Mouse (Mus musculus) ES-E14 (cell line): Measurements from ENCODE around the gene Opn4.

ENCODE experiments used
- CHD2 ChIP-seq: IDR thresholded peaks from 2 replicates; pipeline ENCODE4 v1.6.1; 2014; ENCODE audit warnings: mild to moderate bottlenecking, low read depth, low read length, inconsistent platforms
- MAFK ChIP-seq: IDR thresholded peaks from 2 replicates; pipeline ENCODE4 v1.6.1; 2014; ENCODE audit warnings: mild to moderate bottlenecking, low read depth, low read length, inconsistent platforms; ENCODE audit not compliant: insufficient read depth
- ZNF384 ChIP-seq: IDR thresholded peaks from 2 replicates; pipeline ENCODE4 v1.6.1; 2012; ENCODE audit warnings: low read depth, low read length, inconsistent platforms

DNA sequence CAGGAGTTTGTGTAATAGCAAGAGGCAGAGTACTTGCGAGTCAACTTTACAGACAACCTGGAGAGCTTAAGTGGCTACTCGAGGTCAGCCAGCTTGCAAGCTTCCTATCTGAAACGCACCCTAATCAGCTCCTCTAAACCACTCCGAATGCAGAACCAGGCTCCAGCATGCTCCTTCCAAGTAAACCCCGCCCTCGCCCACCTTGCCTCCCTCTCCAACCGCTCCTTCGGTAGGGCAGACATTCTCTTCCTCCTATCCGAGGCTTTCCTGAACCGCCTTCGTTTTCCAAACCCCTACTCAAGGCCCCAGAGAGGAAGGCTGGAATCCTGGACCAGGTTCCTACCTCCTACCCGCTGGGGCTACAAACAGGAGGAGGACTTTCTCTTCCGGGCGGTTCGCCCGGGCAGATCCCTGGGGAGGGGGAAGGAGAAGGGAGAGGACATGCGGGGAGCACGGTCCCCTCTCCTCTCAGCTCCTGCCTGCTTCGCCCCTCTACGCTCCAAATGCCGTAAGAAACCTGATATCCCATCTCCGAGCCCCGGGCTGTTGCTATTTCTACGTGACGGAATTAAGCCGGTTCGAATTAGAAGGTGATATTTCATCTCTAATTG, 51.4 kb downstream of the Opn4 start:
- TF ChIP-seq ZNF384 (no peak), MAFK (no peak), CHD2 (no peak)
